Mouse (Mus musculus): ENCODE data around the gene Lbx2.

DNA sequence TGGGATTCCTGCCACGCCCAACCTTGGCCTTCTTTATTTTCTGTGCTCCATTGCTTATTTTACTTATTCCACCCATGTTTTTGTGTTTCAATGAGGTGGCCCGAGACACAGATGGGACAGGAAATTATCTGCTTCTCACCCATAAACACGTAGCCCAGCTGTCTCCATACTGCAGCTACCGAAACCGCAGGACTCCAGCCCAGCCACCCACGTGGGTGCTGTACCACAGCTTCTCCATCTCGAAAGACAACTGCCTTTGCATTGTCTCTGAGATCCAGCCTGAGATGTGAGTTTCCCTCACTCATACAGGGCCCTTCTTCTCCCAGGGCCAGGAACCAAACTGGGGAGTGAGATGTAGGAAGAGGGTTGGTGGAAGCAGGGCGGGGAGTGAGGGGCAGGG is 20.2 kb upstream of the Lbx2 start:
- no peak for TF ChIP-seq CTCF (IDR thresholded peaks at IDR 0.05; ENCODE audit: low read depth)
- TF ChIP-seq EP300 (IDR thresholded peaks at IDR 0.05; ENCODE audit: low read depth): no peak
